Mouse (Mus musculus): ENCODE results near the gene Tnni3k. TPM values are rescaled to one million over a fixed set of nuclear protein-coding genes. Genes with fewer than 3 reads are reported as not detected.

Tnni3k gene
- polyA plus RNA-seq, 1 experiment, result not detected

DNA sequence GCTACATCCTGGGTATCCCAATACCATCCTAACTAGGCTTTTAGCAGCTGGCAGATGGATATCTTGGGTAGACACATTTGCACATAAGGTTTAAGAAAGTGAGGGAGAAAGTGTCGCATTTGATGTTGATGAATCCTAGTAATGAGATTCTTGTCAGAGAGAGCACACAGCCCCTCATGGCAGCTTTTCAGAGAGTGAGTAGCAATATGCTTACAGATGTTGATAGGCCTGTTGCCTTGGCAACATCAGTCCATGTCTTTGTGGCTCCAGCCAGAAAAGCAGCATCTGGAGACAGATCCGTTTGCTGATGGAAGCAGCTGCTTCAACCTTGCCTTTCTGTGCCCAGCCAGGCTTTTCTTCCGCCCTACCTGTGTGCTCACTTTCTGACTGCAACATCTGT is 93.9 kb downstream of the Tnni3k start:
- H3K36me3 ChIP-seq (ENCODE audit: control insufficient read depth, insufficient read depth, low read length), result no peaks in the 10 kb centered on the region
- H3K27me3 ChIP-seq (ENCODE audit: control insufficient read depth, insufficient read depth, low read length), result no peaks in the 10 kb centered on the region
- no peaks in the 10 kb centered on the region for H3K4me1 ChIP-seq (ENCODE audit: control insufficient read depth, insufficient read depth, insufficient read length)
- TF ChIP-seq POLR2A (IDR thresholded peaks at IDR 0.05; ENCODE audit: low read depth, low read length), result no peak
- TF ChIP-seq CTCF (IDR thresholded peaks at IDR 0.05; ENCODE audit: extremely low read depth, insufficient read depth, insufficient read length, insufficient replicate concordance), result no peak
- WGBS, result 76% methylated on average over 3 of the region's 3 CpGs
- H3K4me3 ChIP-seq (ENCODE audit: extremely low read depth, insufficient read depth, insufficient read length), result no peak overlapping the region
- DNase-seq (ENCODE audit: low read depth in 1 of 2, low spot score in 2 of 2), result no peak
- H3K27ac ChIP-seq (ENCODE audit: insufficient read depth, low read length), result no peak overlapping the region

- no peak overlapping the region for H3K27ac ChIP-seq (ENCODE audit: insufficient read depth, low read length)
- H3K4me3 ChIP-seq (ENCODE audit: extremely low read depth, insufficient read depth, insufficient read length), result no peak overlapping the region
- H3K36me3 ChIP-seq (ENCODE audit: control insufficient read depth, insufficient read depth, low read length), result no peaks in the 10 kb centered on the region
- no peaks in the 10 kb centered on the region for H3K27me3 ChIP-seq (ENCODE audit: control insufficient read depth, insufficient read depth, low read length)
- WGBS, result 71% methylated on average over 2 of the region's 2 CpGs
- no peaks in the 10 kb centered on the region for H3K4me1 ChIP-seq (ENCODE audit: control insufficient read depth, insufficient read depth, insufficient read length)
- no peak for TF ChIP-seq CTCF (IDR thresholded peaks at IDR 0.05; ENCODE audit: extremely low read depth, insufficient read depth, insufficient read length, insufficient replicate concordance)
- TF ChIP-seq POLR2A (IDR thresholded peaks at IDR 0.05; ENCODE audit: low read depth, low read length), result no peak
- no peak for DNase-seq (ENCODE audit: low read depth in 1 of 2, low spot score in 2 of 2)
Observed at GRCm38 (mm10) chr3:154953088-154953487, 102.1 kb downstream of the Tnni3k start.

DNA sequence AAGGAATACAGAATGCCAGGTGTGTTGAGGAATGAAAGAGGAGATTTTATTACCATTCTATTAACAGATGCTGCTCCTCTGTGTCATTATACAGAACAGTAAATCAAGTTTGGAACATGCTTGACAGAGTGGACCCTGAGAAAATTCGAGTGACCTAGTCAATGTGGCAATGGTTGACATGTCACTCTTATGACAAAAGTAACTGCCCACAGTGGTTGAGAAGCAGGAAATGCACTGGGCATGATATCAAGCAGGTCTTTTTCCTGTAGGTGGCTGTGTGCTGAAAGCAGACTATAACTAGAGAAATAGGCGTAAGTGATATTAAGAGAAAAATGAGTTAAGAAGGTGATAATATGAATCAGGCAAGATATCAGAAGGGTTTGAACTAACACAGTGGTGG is 105.7 kb downstream of the Tnni3k start:
- DNase-seq (ENCODE audit: low read depth in 1 of 2, low spot score in 2 of 2), result no peak
- Histone ChIP-seq H3K36me3 (ENCODE audit: control insufficient read depth, insufficient read depth, low read length) (no peaks in the 10 kb centered on the region), H3K27ac (ENCODE audit: insufficient read depth, low read length) (no peak overlapping the region), H3K4me1 (ENCODE audit: control insufficient read depth, insufficient read depth, insufficient read length) (no peaks in the 10 kb centered on the region), H3K27me3 (ENCODE audit: control insufficient read depth, insufficient read depth, low read length) (no peaks in the 10 kb centered on the region), H3K4me3 (ENCODE audit: extremely low read depth, insufficient read depth, insufficient read length) (no peak overlapping the region)
- TF ChIP-seq POLR2A (IDR thresholded peaks at IDR 0.05; ENCODE audit: low read depth, low read length) (no peak), CTCF (IDR thresholded peaks at IDR 0.05; ENCODE audit: extremely low read depth, insufficient read depth, insufficient read length, insufficient replicate concordance) (no peak)
- 47% methylated on average over 2 of the region's 2 CpGs for WGBS

GRCm38 (mm10) chr3:154945688-154946161 is 109.5 kb downstream of the Tnni3k start:
- Histone ChIP-seq H3K36me3 (ENCODE audit: control insufficient read depth, insufficient read depth, low read length) (no peaks in the 10 kb centered on the region), H3K27me3 (ENCODE audit: control insufficient read depth, insufficient read depth, low read length) (no peaks in the 10 kb centered on the region), H3K4me1 (ENCODE audit: control insufficient read depth, insufficient read depth, insufficient read length) (no peaks in the 10 kb centered on the region), H3K4me3 (ENCODE audit: extremely low read depth, insufficient read depth, insufficient read length) (no peak overlapping the region), H3K27ac (ENCODE audit: insufficient read depth, low read length) (no peak overlapping the region)
- TF ChIP-seq POLR2A (IDR thresholded peaks at IDR 0.05; ENCODE audit: low read depth, low read length), result no peak
- no peak for TF ChIP-seq CTCF (IDR thresholded peaks at IDR 0.05; ENCODE audit: extremely low read depth, insufficient read depth, insufficient read length, insufficient replicate concordance)
- WGBS, result 59% methylated on average over 6 of the region's 6 CpGs
- no peak for DNase-seq (ENCODE audit: low read depth in 1 of 2, low spot score in 2 of 2)

- Histone ChIP-seq H3K27me3 (ENCODE audit: control insufficient read depth, insufficient read depth, low read length) (no peaks in the 10 kb centered on the region), H3K36me3 (ENCODE audit: control insufficient read depth, insufficient read depth, low read length) (no peaks in the 10 kb centered on the region), H3K4me1 (ENCODE audit: control insufficient read depth, insufficient read depth, insufficient read length) (no peaks in the 10 kb centered on the region), H3K27ac (ENCODE audit: insufficient read depth, low read length) (no peak overlapping the region), H3K4me3 (ENCODE audit: extremely low read depth, insufficient read depth, insufficient read length) (no peak overlapping the region)
- no peak for TF ChIP-seq POLR2A (IDR thresholded peaks at IDR 0.05; ENCODE audit: low read depth, low read length)
- no peak for TF ChIP-seq CTCF (IDR thresholded peaks at IDR 0.05; ENCODE audit: extremely low read depth, insufficient read depth, insufficient read length, insufficient replicate concordance)
- no peak for DNase-seq (ENCODE audit: low read depth in 1 of 2, low spot score in 2 of 2)
- WGBS, result 84% methylated on average over 8 of the region's 8 CpGs
Observed at GRCm38 (mm10) chr3:154927757-154928156, 127.5 kb downstream of the Tnni3k start.

- no peak overlapping the region for H3K27ac ChIP-seq (ENCODE audit: insufficient read depth, low read length)
- 89% methylated on average over 8 of the region's 8 CpGs for WGBS
- no peak for TF ChIP-seq POLR2A (IDR thresholded peaks at IDR 0.05; ENCODE audit: low read depth, low read length)
- no peak for TF ChIP-seq CTCF (IDR thresholded peaks at IDR 0.05; ENCODE audit: extremely low read depth, insufficient read depth, insufficient read length, insufficient replicate concordance)
Observed at GRCm38 (mm10) chr3:154924936-154925335, 130.3 kb downstream of the Tnni3k start.

GRCm38 (mm10) chr3:154915566-154915965 is 139.6 kb downstream of the Tnni3k start:
- Histone ChIP-seq H3K27me3 (ENCODE audit: control insufficient read depth, insufficient read depth, low read length) (no peaks in the 10 kb centered on the region), H3K4me1 (ENCODE audit: control insufficient read depth, insufficient read depth, insufficient read length) (no peaks in the 10 kb centered on the region), H3K27ac (ENCODE audit: insufficient read depth, low read length) (no peak overlapping the region), H3K4me3 (ENCODE audit: extremely low read depth, insufficient read depth, insufficient read length) (no peak overlapping the region), H3K36me3 (ENCODE audit: control insufficient read depth, insufficient read depth, low read length) (no peaks in the 10 kb centered on the region)
- no peak for TF ChIP-seq CTCF (IDR thresholded peaks at IDR 0.05; ENCODE audit: extremely low read depth, insufficient read depth, insufficient read length, insufficient replicate concordance)
- no peak for TF ChIP-seq POLR2A (IDR thresholded peaks at IDR 0.05; ENCODE audit: low read depth, low read length)
- WGBS, result 52% methylated on average over 1 of the region's 1 CpGs
- no peak for DNase-seq (ENCODE audit: low read depth in 1 of 2, low spot score in 2 of 2)

More at GRCm38 (mm10) chr3:154924936-154925335, 130.3 kb downstream of the Tnni3k start:
- no peaks in the 10 kb centered on the region for H3K36me3 ChIP-seq (ENCODE audit: control insufficient read depth, insufficient read depth, low read length)
- H3K4me1 ChIP-seq (ENCODE audit: control insufficient read depth, insufficient read depth, insufficient read length), result no peaks in the 10 kb centered on the region
- H3K27me3 ChIP-seq (ENCODE audit: control insufficient read depth, insufficient read depth, low read length), result no peaks in the 10 kb centered on the region
- H3K4me3 ChIP-seq (ENCODE audit: extremely low read depth, insufficient read depth, insufficient read length), result no peak overlapping the region
- no peak for DNase-seq (ENCODE audit: low read depth in 1 of 2, low spot score in 2 of 2)

All from spleen, adult 2 months (tissue).